Mouse (Mus musculus) urinary bladder, postnatal 14 days (tissue): ENCODE results near the gene D630045J12Rik.

Experiments used
- DNase-seq: peaks from one replicate; pipeline ENCODE4 v3.0.0; 2021; ENCODE audit warnings: low spot score

The D630045J12Rik gene

GRCm38 (mm10) chr6:38094701-38095100 is 159.1 kb downstream of the D630045J12Rik start:
- DNase-seq = no peak

GRCm38 (mm10) chr6:38092539-38092938 is 161.3 kb downstream of the D630045J12Rik start:
- DNase-seq = no peak

- no peak for DNase-seq
These were observed 166.4 kb downstream of the D630045J12Rik start for GRCm38 (mm10) chr6:38087242-38088026.

- no peak for DNase-seq
These were observed 170.6 kb downstream of the D630045J12Rik start for GRCm38 (mm10) chr6:38083204-38083603.

- DNase-seq = peak; percentile 24
These were observed 172.0 kb downstream of the D630045J12Rik start for GRCm38 (mm10) chr6:38081727-38082341.

- no peak for DNase-seq
These were observed 173.4 kb downstream of the D630045J12Rik start for GRCm38 (mm10) chr6:38080364-38080763.

GRCm38 (mm10) chr6:38073592-38073991 is 180.2 kb downstream of the D630045J12Rik start:
- DNase-seq = no peak
